Comparison of ENCODE assay signal across 16 mouse cellular contexts in genomic region chr19:29610907-29611306, GRCm38 (mm10). TPM values are rescaled to one million over a fixed set of nuclear protein-coding genes. Genes with fewer than 3 reads are reported as not detected.
DNase-seq lines count a peak whose midpoint lies in the region; ATAC-seq and TF ChIP-seq lines count a peak whose summit lies in the region.
"Had no signal": no experiment of that assay in that cellular context is flagged by ENCODE, and none has a peak within 500 bp of the region (broad histone marks: within the 10 kb centered on the region; RNA-seq: fewer than 3 reads in every experiment).

No protein-coding gene starts in this region.

- ATAC-seq in lung, postnatal 0 days, result peak; percentile 73
- ATAC-seq in liver, embryonic 15.5 days (ENCODE audit: insufficient read depth), result peak; percentile 93
- ATAC-seq in stomach, postnatal 0 days (ENCODE audit: low FRiP score, low TSS enrichment), result peak; percentile 26; the same call in 1 of the 2 replicates
- no peak for ATAC-seq in forebrain, postnatal 0 days

- no peak for TF ChIP-seq CTCF in lung, postnatal 0 days (IDR thresholded peaks at IDR 0.05)
- TF ChIP-seq CTCF in stomach, postnatal 0 days (IDR thresholded peaks at IDR 0.05; ENCODE audit: low read depth), result no peak
- no peak for TF ChIP-seq CTCF in forebrain, postnatal 0 days (IDR thresholded peaks at IDR 0.05; ENCODE audit: low read depth)

- 30% methylated on average over 10 of the region's 10 CpGs for WGBS in heart, embryonic 10.5 days
- 52% methylated on average over 10 of the region's 10 CpGs for WGBS in lung, postnatal 0 days
- WGBS in liver, embryonic 15.5 days (ENCODE audit: insufficient replicate concordance), result 45% methylated on average over 10 of the region's 10 CpGs
- WGBS in stomach, postnatal 0 days, result 78% methylated on average over 10 of the region's 10 CpGs
- 92% methylated on average over 10 of the region's 10 CpGs for WGBS in forebrain, postnatal 0 days

- peak overlapping the region; percentile 9; the same call in 1 of the 2 replicates for H3K4me2 ChIP-seq in lung, postnatal 0 days (replicated peaks; ENCODE audit: low read depth, low read length)
- H3K4me2 ChIP-seq in liver, embryonic 15.5 days, result no peak overlapping the region
- H3K4me2 ChIP-seq in stomach, postnatal 0 days (replicated peaks; ENCODE audit: low read depth), result no peak overlapping the region
- H3K4me2 ChIP-seq in forebrain, postnatal 0 days (ENCODE audit: low read depth), result no peak overlapping the region
- H3K4me2 ChIP-seq: hindbrain, embryonic 12.5 days; midbrain, embryonic 11.5 days had no signal

- H3K36me3 ChIP-seq in heart, embryonic 10.5 days, result peaks cover 14% of the 10 kb centered on the region
- H3K36me3 ChIP-seq in lung, postnatal 0 days (ENCODE audit: insufficient read depth, low read length), result peaks cover 4% of the 10 kb centered on the region
- H3K36me3 ChIP-seq in liver, embryonic 15.5 days (replicated peaks), result peaks cover 62% of the 10 kb centered on the region
- peaks cover 9% of the 10 kb centered on the region for H3K36me3 ChIP-seq in stomach, postnatal 0 days (ENCODE audit: control insufficient read depth, insufficient read depth, low read length)
- H3K36me3 ChIP-seq in forebrain, postnatal 0 days (ENCODE audit: insufficient read depth), result peaks cover 9% of the 10 kb centered on the region

- peak; percentile 84 for DNase-seq in heart, embryonic 10.5 days (ENCODE audit: low spot score)
- no peak for DNase-seq in heart, adult 8-10 months (ENCODE audit: low spot score)
- peak; percentile 36 for DNase-seq in lung, postnatal 0 days (ENCODE audit: low spot score)
- DNase-seq in lung, postnatal 10 days, result no peak
- no peak for DNase-seq in stomach, postnatal 0 days (ENCODE audit: low spot score)
- no peak for DNase-seq in forebrain, postnatal 0 days
- DNase-seq in adrenal gland, postnatal 14 days, result no peak
- DNase-seq: cerebellum, adult 2 months; gastrocnemius, postnatal 25 days; kidney, postnatal 14 days; retina, postnatal 1 day had no signal

- no peak overlapping the region for H3K27ac ChIP-seq in heart, embryonic 10.5 days
- no peak overlapping the region for H3K27ac ChIP-seq in lung, postnatal 0 days (ENCODE audit: low read length)
- H3K27ac ChIP-seq in liver, embryonic 15.5 days (replicated peaks), result peak overlapping the region; percentile 77
- no peak overlapping the region for H3K27ac ChIP-seq in stomach, postnatal 0 days (replicated peaks)
- no peak overlapping the region for H3K27ac ChIP-seq in forebrain, postnatal 0 days (ENCODE audit: low read depth, low read length)
- H3K27ac ChIP-seq: hindbrain, embryonic 12.5 days had no signal

- H3K4me1 ChIP-seq in heart, embryonic 10.5 days, result 0 out of 2 replicates have a peak, but pooled peaks cover 7% of the 10 kb centered on the region
- H3K4me1 ChIP-seq in lung, postnatal 0 days (ENCODE audit: insufficient read depth, low read depth, low read length), result no peaks in the 10 kb centered on the region; the same call in 1 of the 2 replicates
- peaks cover 32% of the 10 kb centered on the region for H3K4me1 ChIP-seq in liver, embryonic 15.5 days (replicated peaks)
- H3K4me1 ChIP-seq in stomach, postnatal 0 days (replicated peaks; ENCODE audit: control insufficient read depth, insufficient read depth), result no peaks in the 10 kb centered on the region
- H3K4me1 ChIP-seq in forebrain, postnatal 0 days (ENCODE audit: insufficient read depth), result no peaks in the 10 kb centered on the region
- H3K4me1 ChIP-seq: hindbrain, embryonic 12.5 days had no signal

- no peak overlapping the region for H3K9ac ChIP-seq in lung, postnatal 0 days (replicated peaks; ENCODE audit: low read depth)
- H3K9ac ChIP-seq in liver, embryonic 15.5 days, result no peak overlapping the region
- H3K9ac ChIP-seq in stomach, postnatal 0 days (ENCODE audit: low read length), result no peak overlapping the region
- no peak overlapping the region for H3K9ac ChIP-seq in forebrain, postnatal 0 days
- H3K9ac ChIP-seq: hindbrain, embryonic 12.5 days had no signal

- no peaks in the 10 kb centered on the region for H3K9me3 ChIP-seq in heart, embryonic 10.5 days
- H3K9me3 ChIP-seq in lung, postnatal 0 days (ENCODE audit: low read length), result no peaks in the 10 kb centered on the region
- no peaks in the 10 kb centered on the region for H3K9me3 ChIP-seq in liver, embryonic 15.5 days (replicated peaks)
- no peaks in the 10 kb centered on the region for H3K9me3 ChIP-seq in stomach, postnatal 0 days (ENCODE audit: control insufficient read depth, low read length)
- H3K9me3 ChIP-seq in forebrain, postnatal 0 days (ENCODE audit: low read length), result no peaks in the 10 kb centered on the region
- H3K9me3 ChIP-seq: hindbrain, embryonic 12.5 days had no signal

- no peak for TF ChIP-seq EP300 in lung, postnatal 0 days (IDR thresholded peaks at IDR 0.05)
- no peak for TF ChIP-seq EP300 in stomach, postnatal 0 days (optimal IDR thresholded peaks at IDR 0.05)

- H3K4me3 ChIP-seq in heart, embryonic 10.5 days, result no peak overlapping the region
- H3K4me3 ChIP-seq in lung, postnatal 0 days (ENCODE audit: low read depth, low read length), result no peak overlapping the region
- H3K4me3 ChIP-seq in liver, embryonic 15.5 days (replicated peaks), result no peak overlapping the region
- no peak overlapping the region for H3K4me3 ChIP-seq in stomach, postnatal 0 days (ENCODE audit: low read depth, low read length)
- H3K4me3 ChIP-seq in forebrain, postnatal 0 days (ENCODE audit: low read depth, low read length), result no peak overlapping the region
- H3K4me3 ChIP-seq: hindbrain, embryonic 12.5 days; myocyte had no signal

- peaks cover 60% of the 10 kb centered on the region for H3K27me3 ChIP-seq in heart, embryonic 10.5 days (ENCODE audit: insufficient read depth, poor library complexity, severe bottlenecking)
- no peaks in the 10 kb centered on the region for H3K27me3 ChIP-seq in lung, postnatal 0 days (replicated peaks; ENCODE audit: insufficient read depth, low read length)
- no peaks in the 10 kb centered on the region for H3K27me3 ChIP-seq in liver, embryonic 15.5 days
- no peaks in the 10 kb centered on the region for H3K27me3 ChIP-seq in stomach, postnatal 0 days (ENCODE audit: control insufficient read depth, insufficient read depth, low read length)
- no peaks in the 10 kb centered on the region for H3K27me3 ChIP-seq in forebrain, postnatal 0 days (ENCODE audit: insufficient read depth, low read length)
- H3K27me3 ChIP-seq: CH12.LX; hindbrain, embryonic 12.5 days had no signal

RNA-seq across cellular contexts. Expression of gene Ermp1, which starts 37.3 kb away (rescaled TPM):
- 8.1 and 9.5 TPM in 2 replicates for polyA plus RNA-seq in heart, embryonic 10.5 days (2016; fragmentation: Nextera tagmentation; extraction: Ambion mirVana)
- 10 to 100 TPM in 3 of 4 experiments, 1 to 10 TPM in 1; 9.7 to 11.8 (median 10.8) TPM for total RNA-seq in heart, adult 8-10 months (2022)
- 3.2 TPM in 2 replicates for polyA plus RNA-seq in lung, postnatal 0 days (2015; fragmentation: Nextera tagmentation; extraction: Ambion mirVana)
- 10.6 and 11.0 TPM in 2 replicates for polyA plus RNA-seq in liver, embryonic 15.5 days (2015; fragmentation: Nextera tagmentation; extraction: Ambion mirVana)
- 19.9 and 23.0 TPM in 2 replicates for polyA plus RNA-seq in stomach, postnatal 0 days (2015; fragmentation: Nextera tagmentation; extraction: Ambion mirVana)
- total RNA-seq in forebrain, postnatal 0 days (2014; rRNA removed), result 9.8 and 14.0 TPM in 2 replicates
- polyA plus RNA-seq in forebrain, postnatal 0 days (2015; fragmentation: Nextera tagmentation; extraction: Ambion mirVana), result 5.7 and 8.2 TPM in 2 replicates
- 52.8 and 53.8 TPM in 2 replicates for total RNA-seq in adrenal gland, postnatal 14 days (2021)

Comparison
In these comparisons a context has a peak if more than half of its experiments do, and no peak if none do; other contexts are left out.
1. DNase-seq: peak in heart, embryonic 10.5 days (single experiment) and lung, postnatal 0 days (single experiment); none in heart, adult 8-10 months (single experiment), lung, postnatal 10 days (single experiment), stomach, postnatal 0 days (single experiment), forebrain, postnatal 0 days (single experiment) and adrenal gland, postnatal 14 days (single experiment).